Mouse (Mus musculus) adrenal gland, adult (tissue): ENCODE results near the gene C2cd4c.
A peak's percentile ranks its signal among the peaks of the same experiment; 100 is the strongest.

Experiments used
- DNase-seq, 2 experiments: peaks; one replicate each; pipeline ENCODE4 v3.0.0; 2022 to 2023; ENCODE audit warnings: low spot score in 1 of 2; ENCODE audit not compliant: inconsistent age in 2 of 2

The C2cd4c gene

DNA sequence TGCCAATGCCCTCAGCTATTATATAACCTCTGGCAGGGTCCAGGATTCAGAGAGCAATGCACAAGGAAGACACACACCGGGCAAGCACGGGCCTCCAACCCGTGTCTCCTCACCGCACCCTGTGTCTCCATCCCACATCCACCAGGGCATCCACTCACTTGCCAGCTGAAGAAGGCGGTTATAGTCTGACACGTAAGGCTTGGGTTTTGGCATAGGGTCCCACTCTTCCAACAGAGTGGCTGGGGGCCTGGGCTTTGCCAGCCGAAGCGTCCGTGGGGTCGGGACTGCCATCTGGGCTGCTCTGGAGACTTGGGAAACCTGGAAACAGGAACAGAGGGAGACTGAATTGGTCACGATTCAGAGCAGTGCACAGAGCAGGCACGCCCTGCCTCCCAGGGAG lies 34.0 kb downstream of the C2cd4c start:
- no peak for DNase-seq

- no peak for DNase-seq
These were observed 34.9 kb downstream of the C2cd4c start for GRCm38 (mm10) chr10:79578891-79579290.

DNA sequence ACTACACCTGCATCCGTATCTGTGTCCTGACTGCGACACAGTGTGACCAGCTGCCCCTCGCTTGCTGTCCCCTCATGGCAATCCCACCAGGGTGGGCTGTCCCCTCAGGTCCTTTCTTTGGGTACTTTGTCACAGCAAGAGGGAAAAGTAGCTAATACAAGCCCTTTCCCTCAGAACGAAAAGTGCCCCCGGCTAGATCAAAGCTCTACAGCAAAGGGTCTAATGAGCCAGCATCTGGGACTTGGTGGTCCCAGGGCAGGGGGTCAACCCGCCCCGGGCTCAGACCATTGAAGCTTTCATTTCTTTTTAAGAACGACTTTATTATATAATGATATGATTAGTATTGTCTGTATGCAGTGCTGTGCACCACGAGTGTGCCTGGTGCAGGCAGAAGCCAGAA lies 35.5 kb downstream of the C2cd4c start:
- DNase-seq, result no peak

DNA sequence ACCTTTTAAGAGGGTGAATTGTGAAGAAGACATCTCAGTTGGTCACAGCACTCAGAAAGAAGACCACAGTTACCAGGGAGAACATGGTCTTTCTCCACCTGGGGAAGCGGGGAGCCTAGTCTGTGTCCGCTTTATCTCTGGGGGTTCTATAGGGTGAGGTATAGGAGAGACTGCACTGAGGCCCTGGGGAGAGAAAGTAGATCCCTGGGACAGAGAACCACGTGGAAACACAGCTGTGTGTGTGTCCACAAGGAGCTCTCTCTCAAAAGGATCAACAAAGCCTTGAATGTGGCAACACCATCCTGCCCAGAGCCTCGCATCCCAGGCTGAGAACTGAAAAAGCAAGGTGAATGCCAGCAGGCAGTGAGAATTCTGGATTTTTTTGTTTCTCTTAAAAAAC lies 36.4 kb downstream of the C2cd4c start:
- DNase-seq, result no peak

GRCm38 (mm10) chr10:79575754-79576153 lies 38.1 kb downstream of the C2cd4c start:
- DNase-seq, result no peak

DNA sequence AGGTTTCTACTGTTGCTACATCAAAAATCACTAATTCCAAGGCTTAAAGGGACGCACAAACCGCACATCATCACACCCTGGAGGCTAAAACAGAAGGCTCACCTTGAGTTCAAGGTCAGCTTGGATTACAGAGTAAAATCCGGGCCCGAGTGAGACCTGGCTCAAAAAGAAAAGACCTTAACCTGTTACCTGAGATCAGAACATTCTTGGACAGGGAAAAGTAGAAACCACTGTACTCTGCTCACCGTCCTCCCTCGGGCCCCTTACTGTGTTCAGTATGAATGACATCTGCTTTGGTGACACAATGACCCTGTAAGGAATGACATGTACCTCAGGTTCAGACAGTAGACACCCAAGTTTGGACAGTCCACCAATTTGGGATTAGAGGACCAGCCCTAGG lies 39.0 kb downstream of the C2cd4c start:
- DNase-seq, result no peak

GRCm38 (mm10) chr10:79574350-79574749 lies 39.5 kb downstream of the C2cd4c start:
- peak in 1 of 2 experiments; percentile 52 for DNase-seq

- DNase-seq, result no peak
These were observed 40.2 kb downstream of the C2cd4c start for GRCm38 (mm10) chr10:79573611-79574010.

GRCm38 (mm10) chr10:79571314-79571713 lies 42.5 kb downstream of the C2cd4c start:
- no peak for DNase-seq

GRCm38 (mm10) chr10:79569921-79570320 lies 43.9 kb downstream of the C2cd4c start:
- DNase-seq, result no peak

DNA sequence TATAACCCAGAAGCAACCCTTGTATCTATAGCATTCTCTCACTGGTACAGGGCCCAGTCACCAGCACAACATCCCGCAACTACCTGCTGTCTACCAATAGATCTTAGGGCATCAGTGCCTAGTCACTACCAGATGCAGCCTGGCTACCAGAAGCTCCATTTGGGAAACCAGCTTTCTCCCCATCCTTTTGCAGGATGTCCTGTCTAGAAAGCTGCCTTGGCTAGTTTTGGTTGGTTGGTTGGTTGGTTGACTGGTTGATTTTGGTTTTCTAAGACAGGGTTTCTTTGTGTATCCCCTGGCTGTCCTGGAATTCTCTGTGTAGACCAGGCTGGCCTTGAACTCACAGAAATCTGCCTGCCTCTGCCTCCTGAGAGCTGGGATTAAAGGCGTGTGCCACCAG lies 54.1 kb downstream of the C2cd4c start:
- no peak for DNase-seq

DNA sequence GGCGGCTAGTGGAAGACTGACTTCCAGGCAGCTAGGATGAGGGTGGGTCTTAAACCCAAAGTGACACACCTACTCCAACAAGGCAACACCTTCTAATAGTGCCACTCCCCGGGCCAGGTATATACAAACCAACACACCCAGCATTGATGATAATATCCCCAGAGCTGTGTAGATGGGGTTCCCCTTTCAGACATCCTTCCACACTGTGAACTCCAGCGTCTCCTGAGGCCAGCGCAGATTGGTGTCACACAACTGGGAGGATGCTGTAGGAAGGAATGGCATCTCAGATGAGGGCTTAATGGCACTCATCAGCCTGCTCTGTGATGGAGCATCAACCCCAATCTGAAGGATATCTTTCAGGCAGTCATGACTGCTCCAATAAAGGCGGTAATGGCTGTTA lies 56.3 kb downstream of the C2cd4c start:
- DNase-seq, result no peak

- no peak for DNase-seq
These were observed 56.9 kb downstream of the C2cd4c start for GRCm38 (mm10) chr10:79556951-79557350.
